Comparison of ENCODE assay signal across 27 mouse cellular contexts in genomic region chr11:77307205-77307604, GRCm38 (mm10).
"Had no signal": no experiment of that assay in that cellular context is flagged by ENCODE, and none has a peak within 500 bp of the region (broad histone marks: within the 10 kb centered on the region; RNA-seq: fewer than 3 reads in every experiment).

No protein-coding gene starts in this region.

- H3K4me3 ChIP-seq: limb, embryonic 10.5 days; limb, embryonic 12.5 days; limb, embryonic 13.5 days; limb, embryonic 15.5 days; liver, embryonic 12.5 days; liver, embryonic 13.5 days; liver, embryonic 15.5 days; lung, embryonic 15.5 days; megakaryocyte, embryonic 14.5 days; midbrain, embryonic 10.5 days; midbrain, embryonic 12.5 days; midbrain, embryonic 13.5 days; midbrain, embryonic 15.5 days; myocyte had no signal

- H3K9me3 ChIP-seq: limb, embryonic 10.5 days; limb, embryonic 12.5 days; limb, embryonic 13.5 days; limb, embryonic 15.5 days; liver, embryonic 12.5 days; liver, embryonic 13.5 days; liver, embryonic 15.5 days; lung, embryonic 15.5 days; megakaryocyte, embryonic 14.5 days; midbrain, embryonic 10.5 days; midbrain, embryonic 12.5 days; midbrain, embryonic 13.5 days; midbrain, embryonic 15.5 days had no signal

- H3K4me1 ChIP-seq: limb, embryonic 10.5 days; limb, embryonic 12.5 days; limb, embryonic 13.5 days; limb, embryonic 15.5 days; liver, embryonic 13.5 days; liver, embryonic 15.5 days; lung, embryonic 15.5 days; midbrain, embryonic 10.5 days; midbrain, embryonic 12.5 days; midbrain, embryonic 13.5 days; midbrain, embryonic 15.5 days had no signal

- H3K9ac ChIP-seq: limb, embryonic 12.5 days; limb, embryonic 13.5 days; limb, embryonic 15.5 days; liver, embryonic 12.5 days; liver, embryonic 13.5 days; liver, embryonic 14.5 days; liver, embryonic 15.5 days; liver, postnatal 0 days; lung, embryonic 14.5 days; lung, embryonic 15.5 days; midbrain, embryonic 12.5 days; midbrain, embryonic 13.5 days; midbrain, embryonic 15.5 days had no signal

- DNase-seq: left cerebral cortex, postnatal 4 days; liver; liver, embryonic 13.5 days; liver, postnatal 0 days; lung, adult 18-20 months; lung, adult 2 months; lung, embryonic 14.5 days; lung, postnatal 10 days; lung, postnatal 14 days; lung, postnatal 36 days; lung, postnatal 4 days; midbrain, embryonic 14.5 days had no signal

- H3K27ac ChIP-seq: limb, embryonic 10.5 days; limb, embryonic 12.5 days; limb, embryonic 13.5 days; limb, embryonic 15.5 days; liver, embryonic 12.5 days; liver, embryonic 13.5 days; liver, embryonic 14.5 days; liver, embryonic 15.5 days; lung, embryonic 15.5 days; macrophage; midbrain, embryonic 10.5 days; midbrain, embryonic 12.5 days; midbrain, embryonic 13.5 days; midbrain, embryonic 15.5 days had no signal

- H3K36me3 ChIP-seq: limb, embryonic 10.5 days; limb, embryonic 12.5 days; limb, embryonic 13.5 days; limb, embryonic 15.5 days; liver, embryonic 12.5 days; liver, embryonic 13.5 days; liver, embryonic 15.5 days; lung, embryonic 15.5 days; midbrain, embryonic 10.5 days; midbrain, embryonic 12.5 days; midbrain, embryonic 13.5 days; midbrain, embryonic 15.5 days had no signal

- H3K27me3 ChIP-seq: limb, embryonic 12.5 days; limb, embryonic 13.5 days; limb, embryonic 15.5 days; liver, embryonic 12.5 days; liver, embryonic 13.5 days; liver, embryonic 15.5 days; lung, embryonic 15.5 days; megakaryocyte, embryonic 14.5 days; midbrain, embryonic 12.5 days; midbrain, embryonic 13.5 days; midbrain, embryonic 15.5 days had no signal
